Mouse (Mus musculus): ENCODE results near the gene Iqsec1.

Iqsec1 gene

DNA sequence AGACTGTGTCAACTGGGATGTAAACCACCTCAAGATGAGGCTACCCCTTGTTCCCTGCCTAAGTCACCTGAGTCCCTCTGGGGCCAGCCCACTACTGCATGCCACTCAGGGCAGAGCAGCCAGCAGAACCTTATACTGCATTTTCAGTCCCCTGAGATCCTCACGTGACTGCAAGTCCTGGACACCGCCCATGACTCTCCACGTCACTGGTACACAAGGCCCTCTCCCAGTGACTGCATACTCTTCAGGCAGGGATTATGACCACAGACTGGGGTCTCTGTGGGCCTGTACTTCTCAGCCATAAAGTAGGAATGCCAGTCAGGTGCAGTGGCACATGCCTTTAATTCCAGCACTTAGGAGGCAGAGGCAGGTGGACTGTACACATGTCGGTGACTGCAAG lies 281.3 kb downstream of the Iqsec1 start:
- TF ChIP-seq NANOG (IDR thresholded peaks at IDR 0.05; ENCODE audit: borderline replicate concordance, low read length) (no peak), POU5F1 (IDR thresholded peaks at IDR 0.05; ENCODE audit: borderline replicate concordance, low read length) (no peak), CTCF (conservative IDR thresholded peaks at IDR 0.05; ENCODE audit: low read length) (no peak)
- no peaks in the 10 kb centered on the region for H3K36me3 ChIP-seq (ENCODE audit: insufficient read depth, low read length)
- no peak overlapping the region for H3K4me3 ChIP-seq (replicated peaks; ENCODE audit: low read length)
- H3K9me3 ChIP-seq (ENCODE audit: low read length) = no peaks in the 10 kb centered on the region
- H3K27me3 ChIP-seq (ENCODE audit: insufficient read depth, low read length) = no peaks in the 10 kb centered on the region
- 0 out of 2 replicates have a peak, but pooled peaks cover 5% of the 10 kb centered on the region for H3K4me1 ChIP-seq (replicated peaks; ENCODE audit: low read depth, low read length)

- no peak for TF ChIP-seq CTCF (conservative IDR thresholded peaks at IDR 0.05; ENCODE audit: low read length)
- TF ChIP-seq NANOG (IDR thresholded peaks at IDR 0.05; ENCODE audit: borderline replicate concordance, low read length) = no peak
- Histone ChIP-seq H3K36me3 (ENCODE audit: insufficient read depth, low read length) (no peaks in the 10 kb centered on the region), H3K9me3 (ENCODE audit: low read length) (no peaks in the 10 kb centered on the region), H3K4me1 (replicated peaks; ENCODE audit: low read depth, low read length) (0 out of 2 replicates have a peak, but pooled peaks cover 5% of the 10 kb centered on the region), H3K4me3 (replicated peaks; ENCODE audit: low read length) (no peak overlapping the region), H3K27me3 (ENCODE audit: insufficient read depth, low read length) (no peaks in the 10 kb centered on the region)
These were observed 282.0 kb downstream of the Iqsec1 start for GRCm38 (mm10) chr6:90706490-90706889.

DNA sequence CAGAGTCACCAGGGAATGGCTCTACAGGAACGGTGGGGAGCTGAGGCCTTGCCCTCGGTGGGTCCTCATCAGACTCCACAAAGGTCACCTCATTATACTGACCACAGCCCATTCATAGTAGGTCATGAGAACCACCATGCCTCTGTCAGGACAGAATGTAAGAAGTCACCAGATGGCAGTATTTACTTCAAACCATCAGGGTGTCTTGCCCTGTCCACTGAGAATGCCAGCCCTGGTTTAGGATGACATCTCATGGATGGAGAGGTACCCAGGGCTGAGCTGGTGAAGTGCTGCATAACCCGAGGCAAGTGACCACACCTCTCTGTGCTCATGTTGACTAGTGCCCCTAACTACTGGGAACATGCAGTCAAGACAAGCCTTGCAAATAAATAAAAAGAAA lies 282.7 kb downstream of the Iqsec1 start:
- Histone ChIP-seq H3K36me3 (ENCODE audit: insufficient read depth, low read length) (no peaks in the 10 kb centered on the region), H3K9me3 (ENCODE audit: low read length) (no peaks in the 10 kb centered on the region)
- TF ChIP-seq CTCF (conservative IDR thresholded peaks at IDR 0.05; ENCODE audit: low read length) (no peak), POU5F1 (IDR thresholded peaks at IDR 0.05; ENCODE audit: borderline replicate concordance, low read length) (no peak), NANOG (IDR thresholded peaks at IDR 0.05; ENCODE audit: borderline replicate concordance, low read length) (no peak)

GRCm38 (mm10) chr6:90704705-90705344 lies 283.7 kb downstream of the Iqsec1 start:
- no peak overlapping the region for H3K4me3 ChIP-seq (replicated peaks; ENCODE audit: low read length)
- no peaks in the 10 kb centered on the region for H3K27me3 ChIP-seq (ENCODE audit: insufficient read depth, low read length)
- no peaks in the 10 kb centered on the region for H3K9me3 ChIP-seq (ENCODE audit: low read length)
- no peaks in the 10 kb centered on the region for H3K36me3 ChIP-seq (ENCODE audit: insufficient read depth, low read length)
- TF ChIP-seq NANOG (IDR thresholded peaks at IDR 0.05; ENCODE audit: borderline replicate concordance, low read length) (no peak), CTCF (conservative IDR thresholded peaks at IDR 0.05; ENCODE audit: low read length) (no peak), POU5F1 (IDR thresholded peaks at IDR 0.05; ENCODE audit: borderline replicate concordance, low read length) (no peak)
- H3K4me1 ChIP-seq (replicated peaks; ENCODE audit: low read depth, low read length) = 0 out of 2 replicates have a peak, but pooled peaks cover 5% of the 10 kb centered on the region

More for the DNA sequence above, 282.7 kb downstream of the Iqsec1 start:
- H3K4me3 ChIP-seq (replicated peaks; ENCODE audit: low read length) = no peak overlapping the region
- H3K27me3 ChIP-seq (ENCODE audit: insufficient read depth, low read length) = no peaks in the 10 kb centered on the region
- 0 out of 2 replicates have a peak, but pooled peaks cover 5% of the 10 kb centered on the region for H3K4me1 ChIP-seq (replicated peaks; ENCODE audit: low read depth, low read length)

DNA sequence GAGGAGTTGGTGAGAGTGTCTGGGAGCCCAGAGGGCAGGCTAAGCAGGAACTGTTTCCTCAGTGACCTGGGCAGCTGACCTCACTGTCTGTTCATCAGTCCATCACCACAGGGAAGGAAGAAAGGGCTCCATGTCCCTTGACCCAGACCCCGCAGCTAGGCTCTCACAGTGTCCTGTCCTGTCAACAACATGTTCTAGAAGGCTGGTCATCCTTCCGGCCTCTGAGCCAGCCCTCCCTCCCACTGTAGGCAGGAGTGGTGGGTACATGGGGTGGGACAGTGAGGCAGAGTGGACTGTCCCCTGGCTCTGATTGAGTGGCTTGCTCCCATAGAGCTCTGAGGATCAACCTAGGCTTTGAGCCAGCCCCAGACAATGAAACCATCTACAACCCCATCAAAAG lies 284.7 kb downstream of the Iqsec1 start:
- 0 out of 2 replicates have a peak, but pooled peaks cover 5% of the 10 kb centered on the region for H3K4me1 ChIP-seq (replicated peaks; ENCODE audit: low read depth, low read length)
- H3K4me3 ChIP-seq (replicated peaks; ENCODE audit: low read length) = no peak overlapping the region
- H3K27me3 ChIP-seq (ENCODE audit: insufficient read depth, low read length) = no peaks in the 10 kb centered on the region
- H3K36me3 ChIP-seq (ENCODE audit: insufficient read depth, low read length) = no peaks in the 10 kb centered on the region
- no peaks in the 10 kb centered on the region for H3K9me3 ChIP-seq (ENCODE audit: low read length)
- TF ChIP-seq POU5F1 (IDR thresholded peaks at IDR 0.05; ENCODE audit: borderline replicate concordance, low read length) = no peak
- no peak for TF ChIP-seq NANOG (IDR thresholded peaks at IDR 0.05; ENCODE audit: borderline replicate concordance, low read length)
- TF ChIP-seq CTCF (conservative IDR thresholded peaks at IDR 0.05; ENCODE audit: low read length) = no peak

GRCm38 (mm10) chr6:90702837-90703735 lies 285.4 kb downstream of the Iqsec1 start:
- Histone ChIP-seq H3K36me3 (ENCODE audit: insufficient read depth, low read length) (no peaks in the 10 kb centered on the region), H3K27me3 (ENCODE audit: insufficient read depth, low read length) (no peaks in the 10 kb centered on the region), H3K4me1 (replicated peaks; ENCODE audit: low read depth, low read length) (0 out of 2 replicates have a peak, but pooled peaks cover 5% of the 10 kb centered on the region), H3K9me3 (ENCODE audit: low read length) (no peaks in the 10 kb centered on the region), H3K4me3 (replicated peaks; ENCODE audit: low read length) (no peak overlapping the region)
- TF ChIP-seq CTCF (conservative IDR thresholded peaks at IDR 0.05; ENCODE audit: low read length) (no peak), NANOG (IDR thresholded peaks at IDR 0.05; ENCODE audit: borderline replicate concordance, low read length) (no peak), POU5F1 (IDR thresholded peaks at IDR 0.05; ENCODE audit: borderline replicate concordance, low read length) (no peak)

GRCm38 (mm10) chr6:90702197-90702596 lies 286.3 kb downstream of the Iqsec1 start:
- TF ChIP-seq POU5F1 (IDR thresholded peaks at IDR 0.05; ENCODE audit: borderline replicate concordance, low read length) = no peak
- TF ChIP-seq NANOG (IDR thresholded peaks at IDR 0.05; ENCODE audit: borderline replicate concordance, low read length) = no peak
- no peak for TF ChIP-seq CTCF (conservative IDR thresholded peaks at IDR 0.05; ENCODE audit: low read length)
- no peaks in the 10 kb centered on the region for H3K9me3 ChIP-seq (ENCODE audit: low read length)
- 0 out of 2 replicates have a peak, but pooled peaks cover 5% of the 10 kb centered on the region for H3K4me1 ChIP-seq (replicated peaks; ENCODE audit: low read depth, low read length)
- 0 out of 2 replicates have a peak, but pooled peaks cover 2% of the 10 kb centered on the region for H3K36me3 ChIP-seq (ENCODE audit: insufficient read depth, low read length)
- no peaks in the 10 kb centered on the region for H3K27me3 ChIP-seq (ENCODE audit: insufficient read depth, low read length)
- no peak overlapping the region for H3K4me3 ChIP-seq (replicated peaks; ENCODE audit: low read length)

- H3K36me3 ChIP-seq (ENCODE audit: insufficient read depth, low read length) = 0 out of 2 replicates have a peak, but pooled peaks cover 3% of the 10 kb centered on the region
- no peaks in the 10 kb centered on the region for H3K27me3 ChIP-seq (ENCODE audit: insufficient read depth, low read length)
- H3K4me1 ChIP-seq (replicated peaks; ENCODE audit: low read depth, low read length) = 0 out of 2 replicates have a peak, but pooled peaks cover 2% of the 10 kb centered on the region
- TF ChIP-seq POU5F1 (IDR thresholded peaks at IDR 0.05; ENCODE audit: borderline replicate concordance, low read length) = no peak
- TF ChIP-seq CTCF (conservative IDR thresholded peaks at IDR 0.05; ENCODE audit: low read length) = no peak
- no peak for TF ChIP-seq NANOG (IDR thresholded peaks at IDR 0.05; ENCODE audit: borderline replicate concordance, low read length)
- H3K4me3 ChIP-seq (replicated peaks; ENCODE audit: low read length) = no peak overlapping the region
- H3K9me3 ChIP-seq (ENCODE audit: low read length) = no peaks in the 10 kb centered on the region
These were observed 287.1 kb downstream of the Iqsec1 start for GRCm38 (mm10) chr6:90701391-90701790.
